Mouse (Mus musculus) frontal cortex, adult (tissue): ENCODE results near the gene Azin2.

Source experiments
- ATAC-seq: cut with Nextera tagmentation; 2 replicates; pipeline ENCODE4 v1.9.2; 2017; ENCODE audit warnings: mild to moderate bottlenecking, moderate library complexity, mixed read lengths; ENCODE audit not compliant: low TSS enrichment

Gene Azin2

DNA sequence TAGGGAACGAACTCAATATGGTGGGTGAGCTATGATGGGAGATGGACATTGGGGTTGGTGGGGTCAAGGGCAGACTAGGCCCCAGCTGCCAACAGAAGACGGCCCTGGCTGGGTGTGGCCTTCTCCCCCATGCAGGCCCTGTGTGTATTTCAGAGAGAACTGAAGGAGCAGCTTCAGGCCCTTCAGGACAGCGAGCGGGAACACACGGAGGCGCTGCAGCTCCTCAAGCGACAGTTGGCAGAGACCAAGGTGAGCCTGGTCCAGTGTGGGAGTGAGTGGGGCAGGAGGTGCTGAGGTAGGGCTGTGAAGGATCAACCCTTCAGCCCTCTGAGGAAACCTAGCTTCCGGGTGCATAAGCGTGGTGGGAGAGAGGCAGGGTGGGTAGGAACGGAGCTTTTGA lies 65.6 kb downstream of the Azin2 start:
- ATAC-seq: no peak

DNA sequence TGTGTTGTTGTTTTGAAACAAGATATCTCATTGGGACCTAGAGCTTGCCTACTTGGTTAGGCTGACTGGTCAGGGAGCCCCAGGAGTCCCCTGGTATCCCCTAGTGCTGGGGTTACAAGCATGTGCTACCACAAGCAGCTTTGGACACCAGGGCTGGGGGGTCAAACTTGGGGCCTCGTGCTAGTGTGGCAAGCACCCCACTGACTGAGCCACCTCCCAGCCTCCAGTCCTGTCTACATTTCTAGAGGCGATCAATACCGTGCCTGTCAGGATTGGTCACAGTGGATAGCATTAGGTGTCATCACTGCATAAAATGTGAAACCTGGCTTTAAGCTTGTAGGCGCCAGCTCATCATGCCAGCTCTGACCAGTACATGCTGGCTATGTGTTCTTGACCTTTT lies 66.4 kb downstream of the Azin2 start:
- no peak for ATAC-seq

GRCm38 (mm10) chr4:128894112-128894511 lies 68.1 kb downstream of the Azin2 start:
- no peak for ATAC-seq

- no peak for ATAC-seq
Measured at GRCm38 (mm10) chr4:128892188-128892587, 70.1 kb downstream of the Azin2 start.

DNA sequence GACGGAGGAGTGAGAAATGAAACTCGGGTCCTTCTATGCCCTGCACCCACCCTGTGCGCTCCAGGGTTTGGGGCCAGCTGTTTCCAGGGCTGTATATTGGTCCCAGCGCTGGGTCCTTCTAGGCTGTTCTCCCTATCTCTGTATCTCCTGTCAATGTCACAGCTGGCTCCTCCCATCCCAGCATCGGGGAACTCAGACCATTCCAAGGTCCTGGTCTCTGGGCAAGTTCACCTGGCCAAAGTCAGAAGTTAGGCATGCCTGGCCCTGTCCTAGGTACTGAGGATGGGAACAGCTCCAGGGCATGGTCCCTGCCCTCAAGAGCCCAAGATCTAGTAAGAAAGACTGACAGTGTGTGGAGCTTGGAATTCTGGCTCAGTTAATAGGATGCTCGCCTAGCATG lies 70.5 kb downstream of the Azin2 start:
- ATAC-seq: no peak

DNA sequence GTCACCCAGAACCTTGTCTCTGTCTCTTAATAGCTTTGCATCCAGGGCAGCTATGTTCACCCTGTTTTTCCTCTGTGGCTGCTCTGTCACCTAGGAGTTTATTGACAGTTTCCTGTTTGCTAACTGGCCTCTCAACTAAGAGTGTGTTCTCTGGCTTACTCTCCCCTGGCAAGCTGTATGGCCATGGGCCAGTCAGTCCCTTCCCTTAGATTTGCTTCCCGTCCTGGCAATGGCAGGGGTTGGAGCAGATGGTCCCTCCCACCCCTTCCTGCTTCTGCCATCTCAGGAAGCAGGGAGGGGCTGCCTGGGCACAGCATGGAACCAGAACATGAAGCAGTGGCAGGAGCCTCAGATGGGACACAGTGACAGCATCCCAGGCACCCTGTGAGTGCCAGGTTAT lies 71.1 kb downstream of the Azin2 start:
- peak; percentile 84 for ATAC-seq

GRCm38 (mm10) chr4:128889752-128890630 lies 72.3 kb downstream of the Azin2 start:
- ATAC-seq: no peak

DNA sequence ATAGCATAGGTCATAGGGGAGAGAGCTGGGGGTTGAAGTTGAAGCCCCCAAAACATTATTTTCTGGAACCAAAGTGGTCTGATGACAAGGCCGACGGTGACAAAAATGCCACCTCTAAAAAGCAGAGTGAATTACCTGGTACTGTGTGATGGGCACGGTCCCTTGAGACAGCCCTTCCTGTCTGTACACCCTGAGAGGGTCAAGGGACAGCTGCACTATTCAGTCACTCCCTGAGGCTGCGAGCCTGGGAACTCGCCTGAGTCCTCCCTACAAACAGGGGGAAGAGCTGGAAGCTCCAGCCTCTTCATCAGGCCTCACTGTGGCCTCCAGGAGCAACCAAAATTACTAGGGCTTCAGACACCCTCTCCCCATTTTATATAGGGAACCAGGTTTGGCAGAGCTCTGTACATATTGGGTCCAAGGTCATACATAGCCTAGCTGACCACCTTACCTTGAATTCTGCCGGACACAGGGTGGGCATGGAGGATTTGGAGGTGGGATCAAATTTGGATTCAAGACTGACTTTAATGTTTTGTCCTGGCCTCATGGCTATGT lies 73.7 kb downstream of the Azin2 start:
- ATAC-seq: no peak

DNA sequence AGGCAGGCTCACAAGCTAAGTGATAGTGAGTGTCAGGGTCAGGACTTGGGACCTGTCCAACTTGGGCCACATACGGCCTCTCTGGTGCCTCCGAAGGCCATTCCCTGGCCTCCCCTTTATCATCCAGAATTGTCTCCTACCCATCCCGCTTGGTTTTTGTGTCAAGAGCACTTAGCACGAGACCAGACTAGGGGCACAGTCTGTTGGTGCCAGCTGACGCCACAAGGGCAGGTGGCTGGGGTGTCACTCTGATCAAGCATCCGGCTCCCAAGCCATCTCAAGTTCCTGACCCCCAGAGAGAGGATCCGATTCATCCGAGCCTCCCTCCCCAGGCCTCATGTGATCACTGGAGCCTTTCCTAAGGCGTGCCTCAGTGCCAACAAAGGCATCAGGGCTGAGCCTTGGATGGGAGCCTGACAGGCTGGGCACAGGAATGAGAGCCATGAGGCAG lies 74.6 kb downstream of the Azin2 start:
- no peak for ATAC-seq

GRCm38 (mm10) chr4:128887026-128887425 lies 75.2 kb downstream of the Azin2 start:
- no peak for ATAC-seq

GRCm38 (mm10) chr4:128886571-128886970 lies 75.7 kb downstream of the Azin2 start:
- no peak for ATAC-seq

DNA sequence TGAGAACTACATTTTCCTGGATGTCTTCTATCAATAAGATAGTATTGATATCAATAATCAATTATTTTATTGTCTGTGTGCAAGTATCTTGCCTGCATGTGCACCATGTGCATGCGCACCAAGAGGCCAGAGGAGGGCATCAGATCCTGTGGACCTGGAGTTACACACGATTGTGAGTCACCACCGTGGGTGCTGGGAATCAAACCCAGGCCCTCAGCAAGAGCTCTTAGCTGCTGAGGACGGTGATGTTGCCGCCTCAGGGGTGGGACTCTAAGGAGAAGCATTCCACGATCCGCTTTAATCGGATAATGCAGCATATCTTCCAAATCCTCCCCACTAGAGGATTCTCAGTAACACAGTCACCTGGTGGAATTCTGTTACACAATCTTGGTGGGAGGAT lies 76.7 kb downstream of the Azin2 start:
- ATAC-seq: no peak

GRCm38 (mm10) chr4:128884711-128885095 lies 77.5 kb downstream of the Azin2 start:
- no peak for ATAC-seq

DNA sequence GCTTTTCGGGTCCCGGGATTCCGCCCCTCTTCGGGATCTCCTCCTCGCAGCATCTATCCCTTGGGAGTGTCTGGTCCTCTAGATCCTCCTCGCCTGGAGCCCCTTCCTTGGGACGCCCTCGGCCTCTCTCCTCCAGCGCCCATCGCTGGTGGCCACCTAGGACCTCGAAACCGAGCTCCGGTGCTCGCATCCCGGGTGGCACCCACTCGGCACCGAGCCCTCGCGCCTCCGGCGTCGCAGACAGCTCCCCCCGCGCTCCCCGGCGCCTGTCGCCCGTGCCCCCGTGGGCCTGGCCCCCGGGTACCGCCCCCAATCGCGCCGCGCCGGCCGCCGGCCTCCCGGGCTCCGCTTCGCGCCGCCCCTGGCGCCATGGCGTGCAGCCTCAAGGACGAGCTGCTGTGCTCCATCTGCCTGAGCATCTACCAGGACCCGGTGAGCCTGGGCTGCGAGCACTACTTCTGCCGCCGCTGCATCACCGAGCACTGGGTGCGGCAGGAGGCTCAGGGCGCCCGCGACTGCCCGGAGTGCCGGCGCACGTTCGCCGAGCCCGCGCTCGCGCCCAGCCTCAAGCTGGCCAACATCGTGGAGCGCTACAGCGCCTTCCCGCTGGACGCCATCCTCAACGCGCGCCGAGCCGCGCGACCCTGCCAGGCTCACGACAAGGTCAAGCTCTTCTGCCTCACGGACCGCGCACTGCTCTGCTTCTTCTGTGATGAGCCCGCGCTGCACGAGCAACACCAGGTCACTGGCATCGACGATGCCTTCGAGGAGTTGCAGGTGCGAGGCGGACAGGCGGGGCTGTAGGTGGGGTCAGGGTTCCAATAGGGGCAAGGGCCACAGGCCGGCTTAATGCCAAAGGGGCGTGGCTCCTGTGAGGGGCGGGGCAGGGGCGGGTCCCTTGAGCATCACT lies 78.2 kb downstream of the Azin2 start:
- ATAC-seq: peak; percentile 61

DNA sequence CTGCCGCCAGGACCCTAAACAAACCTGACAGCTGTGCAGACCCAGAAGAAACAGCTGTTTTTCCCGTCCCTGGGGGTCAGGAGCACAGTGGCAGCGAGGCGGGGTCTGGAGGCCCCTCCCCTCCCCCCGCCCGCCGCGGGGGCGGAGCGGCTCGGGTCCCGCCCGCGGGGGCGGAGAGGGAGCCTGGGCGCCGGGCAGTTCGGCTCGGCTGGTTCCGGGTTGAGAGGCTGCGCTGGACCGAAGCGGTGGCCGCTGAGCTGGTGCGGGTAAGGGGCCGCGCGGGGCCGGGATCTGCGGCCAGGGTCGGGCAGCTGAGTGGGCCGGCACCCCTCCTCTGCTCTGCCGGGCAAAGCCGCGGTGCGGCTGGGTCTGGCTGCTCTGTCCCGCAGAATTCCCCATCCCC lies 78.9 kb downstream of the Azin2 start, which contains the start of gene Trim62:
Gene Trim62, plus strand, starts transcription at position 202 of the 403 bp plus-strand sequence.
- ATAC-seq: peak; percentile 50
